Mouse (Mus musculus): Measurements from ENCODE around the gene Psenen.

Psenen gene

DNA sequence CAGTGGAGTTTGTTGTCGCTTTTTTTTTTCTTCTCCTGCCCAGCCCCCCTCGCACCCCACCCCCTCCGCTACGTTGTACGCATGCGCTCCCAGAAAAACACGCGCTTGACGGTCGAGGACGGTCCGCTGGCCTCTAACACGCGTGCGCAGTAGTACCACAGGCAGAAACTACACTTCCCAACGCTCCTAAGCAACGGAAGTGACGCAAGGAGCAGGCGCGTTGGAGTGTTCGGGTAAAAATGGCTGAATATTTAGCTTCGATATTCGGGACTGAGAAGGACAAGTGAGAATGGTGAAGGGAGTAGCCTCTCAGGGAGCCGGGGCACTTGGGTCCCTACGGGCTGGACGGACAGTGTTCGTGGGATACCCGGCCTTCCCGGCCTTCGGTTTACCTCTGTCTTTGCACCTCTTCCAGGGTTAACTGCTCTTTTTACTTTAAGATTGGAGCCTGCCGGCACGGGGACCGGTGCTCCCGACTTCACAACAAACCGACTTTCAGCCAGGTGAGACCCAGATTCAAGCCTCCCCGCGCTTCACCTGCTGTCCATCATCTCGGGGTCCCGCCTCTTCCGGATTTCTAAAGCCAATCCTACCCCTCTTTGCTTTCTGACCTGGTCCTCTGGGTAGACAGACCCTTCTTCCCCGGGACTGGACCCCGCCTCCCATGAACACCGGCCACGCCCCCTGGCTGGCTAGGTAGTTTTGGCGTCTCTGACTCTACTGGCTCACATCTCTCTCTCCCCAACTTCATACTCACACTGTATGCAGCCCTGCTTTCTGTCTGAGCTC, at the start of gene Psenen, which contains the start of the genes U2af1l4 and Gm49396:
Gene Psenen (minus strand): TSS at position 511 of the 789 bp plus-strand sequence.
Gene U2af1l4 (plus strand): TSS at position 185 of the 789 bp plus-strand sequence.
Gene Gm49396 (plus strand): TSS at position 228 of the 789 bp plus-strand sequence.
- DNase-seq (ENCODE audit: low spot score in 2 of 2) = peak; percentile 92 to 97

DNA sequence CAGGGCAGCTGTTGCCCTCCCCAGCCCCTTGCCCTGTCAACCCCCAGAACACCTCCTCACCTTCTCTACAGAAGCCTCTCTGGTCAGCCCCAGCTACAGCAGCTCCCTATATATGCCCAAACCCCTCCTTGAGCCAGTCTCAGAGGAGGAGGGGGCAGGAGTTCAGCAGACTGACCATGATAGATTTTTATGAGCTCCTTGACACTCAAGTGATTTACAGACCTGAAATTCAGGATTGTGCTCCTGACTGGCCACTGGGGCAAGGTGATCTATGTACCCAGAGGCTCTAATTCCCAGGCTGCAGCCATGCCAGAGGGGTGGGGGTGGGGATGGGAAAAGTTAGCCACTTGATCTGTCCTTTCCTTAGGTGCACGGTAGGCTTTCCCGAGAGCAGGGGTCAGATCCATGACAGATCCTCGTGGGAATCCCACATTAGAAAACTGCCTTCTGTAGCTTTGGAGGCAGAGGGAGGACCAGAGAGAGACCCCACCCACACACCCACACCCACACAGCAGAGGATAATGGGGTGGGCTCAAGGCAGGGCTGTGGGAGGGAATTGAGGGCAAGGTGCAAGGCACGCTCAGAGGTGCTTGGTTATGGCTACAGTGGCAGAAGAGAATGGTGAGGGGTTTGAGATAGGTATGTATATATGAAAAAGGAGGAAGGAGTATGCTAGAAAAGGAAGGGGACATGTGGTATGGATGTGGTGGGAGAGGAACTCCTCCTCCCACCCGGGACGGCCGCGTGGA, 49.4 kb upstream of the Psenen start, which contains the start of gene Upk1a:
Gene Upk1a (minus strand): TSS at position 194 of the 749 bp plus-strand sequence.
- no peak for DNase-seq (ENCODE audit: low spot score in 2 of 2)

DNA sequence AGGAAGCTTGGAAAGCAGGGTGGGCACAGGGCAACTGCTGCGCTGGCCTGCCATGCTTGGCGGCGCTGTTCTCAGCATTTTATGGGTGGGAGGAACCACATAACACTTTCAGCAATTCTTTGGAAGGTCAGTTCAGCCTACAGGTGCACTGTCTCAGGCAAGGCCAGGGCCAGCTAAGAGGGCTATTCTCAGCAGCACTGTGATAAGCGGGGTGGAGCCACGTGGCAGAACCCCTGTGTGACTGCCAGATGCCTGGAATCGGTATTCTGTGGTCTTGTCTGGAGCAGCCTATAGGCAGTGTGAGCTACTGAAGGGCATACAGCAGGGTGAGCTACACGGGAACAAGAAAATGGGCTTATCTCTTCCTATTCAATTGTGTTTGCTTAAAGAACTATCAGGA, 46.6 kb upstream of the Psenen start:
- no peak for DNase-seq (ENCODE audit: low spot score in 2 of 2)

DNA sequence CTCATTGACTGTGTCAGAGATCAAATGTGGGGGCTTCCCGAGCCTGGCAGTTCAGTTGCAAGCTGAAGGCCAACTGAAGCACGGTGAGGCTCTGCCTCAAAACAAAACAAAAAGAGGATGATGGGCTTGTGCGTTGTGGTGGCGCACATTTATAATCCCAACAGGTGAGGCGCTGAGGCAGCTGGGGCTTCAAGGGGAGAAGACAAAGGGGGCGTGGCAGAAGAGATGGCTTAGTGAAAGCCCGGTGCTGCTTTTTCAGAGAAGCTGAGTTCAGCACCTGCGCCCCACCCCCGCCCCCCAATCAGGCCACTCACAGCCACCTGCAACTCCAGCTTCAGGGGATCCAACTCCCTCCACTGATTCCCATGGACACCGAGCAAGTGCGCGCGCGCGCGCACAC, 45.0 kb upstream of the Psenen start:
- no peak for DNase-seq (ENCODE audit: low spot score in 2 of 2)

DNA sequence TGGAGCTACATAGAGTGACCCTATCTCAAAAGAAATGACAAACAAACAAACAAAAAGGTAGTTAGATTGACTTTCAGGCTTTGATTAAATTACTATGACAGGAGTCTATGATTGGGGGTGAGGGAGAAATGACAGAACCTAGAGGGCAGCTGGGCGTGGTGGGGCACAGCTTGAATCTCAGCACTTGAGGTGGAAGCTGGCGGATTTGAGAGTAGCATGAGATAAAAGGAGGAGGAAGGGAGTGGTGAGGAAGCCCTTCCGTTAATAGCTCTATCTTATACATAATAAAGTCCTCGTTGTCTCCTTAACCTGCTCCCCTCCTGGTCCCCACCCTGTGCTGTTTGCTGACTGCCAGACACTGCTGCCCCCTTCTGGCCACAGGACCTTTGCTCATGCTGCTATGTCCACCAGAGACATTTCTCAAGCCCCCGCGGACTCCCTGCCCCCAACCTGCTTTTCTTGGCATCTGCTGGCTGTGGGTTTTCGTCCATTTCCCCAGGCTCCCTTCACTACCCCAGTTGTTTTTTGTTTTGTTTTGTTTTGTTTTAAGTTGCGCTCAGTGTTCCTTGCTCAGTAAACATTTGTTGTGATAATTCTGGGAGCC, 44.4 kb upstream of the Psenen start:
- DNase-seq (ENCODE audit: low spot score in 2 of 2) = no peak

DNA sequence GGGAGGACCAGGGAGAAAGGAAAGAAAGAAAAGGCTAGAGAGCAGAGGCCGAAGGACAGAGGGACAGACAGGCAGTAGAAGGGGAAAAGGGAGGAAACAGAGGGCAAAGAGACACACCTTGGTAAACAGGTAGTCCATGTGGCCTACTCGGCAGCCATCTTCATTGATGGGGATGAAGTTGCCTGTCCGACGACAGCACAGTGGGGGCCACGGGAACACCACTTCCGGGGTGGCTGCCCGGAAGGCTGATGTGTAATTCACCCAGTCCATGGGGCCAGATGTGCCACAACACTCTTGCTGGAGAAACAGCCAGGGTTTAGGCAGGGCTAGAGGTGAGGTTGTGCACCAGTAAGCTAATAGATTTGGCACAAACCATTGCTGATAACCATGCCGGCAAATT, 41.5 kb upstream of the Psenen start:
- no peak for DNase-seq (ENCODE audit: low spot score in 2 of 2)

DNA sequence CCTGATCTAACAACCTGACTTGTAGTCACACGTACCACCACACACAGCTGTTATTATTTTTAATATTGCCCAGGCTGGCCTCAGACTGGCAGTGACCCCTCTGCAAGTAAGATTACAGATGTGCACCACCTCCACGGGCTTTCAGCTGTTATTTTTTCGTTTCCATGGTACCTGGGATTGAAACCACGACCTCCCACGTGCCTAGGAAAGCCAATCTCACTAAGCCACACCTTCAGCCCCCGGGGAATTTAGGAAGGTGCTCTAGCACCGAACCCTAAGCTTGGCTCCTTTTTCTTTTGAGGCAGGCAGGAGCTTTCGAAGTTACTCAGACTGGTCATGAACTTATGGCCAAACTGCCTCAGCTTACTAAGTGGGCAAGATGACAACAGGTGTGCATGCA, 41.0 kb upstream of the Psenen start:
- DNase-seq (ENCODE audit: low spot score in 2 of 2) = no peak

DNA sequence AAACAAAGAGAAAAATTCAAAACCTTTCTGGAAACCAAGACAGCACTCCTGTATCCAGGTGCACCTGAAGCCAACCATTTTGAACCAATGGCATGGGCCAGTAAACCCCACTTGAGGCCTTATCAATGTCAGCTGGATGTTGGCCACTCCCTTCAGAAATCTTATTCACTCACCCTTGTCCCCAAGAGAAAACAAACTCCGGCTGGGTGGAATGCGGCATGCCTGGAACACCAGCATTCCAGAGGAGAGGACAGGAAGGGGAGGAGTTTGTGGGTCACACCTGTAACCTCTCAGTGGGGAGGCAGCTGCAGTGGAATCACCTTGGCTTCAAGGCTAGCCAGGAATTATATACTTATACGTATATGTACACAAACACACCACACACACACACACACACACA, 39.2 kb upstream of the Psenen start:
- DNase-seq (ENCODE audit: low spot score in 2 of 2) = no peak

DNA sequence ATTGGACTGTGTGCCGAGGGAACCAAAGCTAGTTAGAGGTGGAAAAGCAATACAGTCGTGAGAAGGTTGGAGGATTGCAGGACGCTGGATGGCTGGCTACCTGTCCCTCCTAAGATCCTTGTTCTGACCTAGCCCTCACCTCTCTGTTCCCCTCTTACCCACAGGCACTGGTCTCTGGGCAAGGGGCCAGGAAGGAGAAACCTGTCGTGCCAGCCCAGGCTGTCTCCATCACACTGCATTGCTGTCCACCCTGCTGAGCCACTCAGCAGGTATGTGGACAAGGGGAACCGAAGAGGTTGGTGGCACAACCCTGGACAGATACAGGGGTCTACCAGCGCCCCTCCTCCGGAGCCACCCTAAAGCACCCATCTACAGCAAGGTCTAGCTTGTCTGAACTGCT, 37.2 kb upstream of the Psenen start:
- no peak for DNase-seq (ENCODE audit: low spot score in 2 of 2)

DNA sequence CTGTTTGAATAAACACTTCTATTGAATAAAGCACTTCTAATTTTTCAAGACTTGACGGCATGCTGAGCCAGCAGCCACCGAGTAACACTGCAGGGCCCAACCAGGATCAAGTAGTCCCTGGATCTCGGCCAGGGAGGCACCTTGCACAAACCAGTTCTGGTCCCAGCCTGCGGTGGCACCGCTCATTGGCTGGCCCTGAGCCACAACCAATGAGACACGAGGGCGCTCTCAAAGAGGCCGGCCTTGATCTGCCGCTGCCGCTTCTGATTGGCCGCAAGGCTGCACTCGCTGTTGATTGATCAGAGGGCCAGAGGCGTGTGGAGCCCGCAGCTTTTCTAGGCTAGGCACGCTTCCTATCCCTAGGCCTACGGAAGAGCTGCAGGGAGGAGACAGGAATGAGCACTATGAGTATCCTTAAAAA, 36.5 kb upstream of the Psenen start:
- DNase-seq (ENCODE audit: low spot score in 2 of 2) = peak; percentile 80 to 93

DNA sequence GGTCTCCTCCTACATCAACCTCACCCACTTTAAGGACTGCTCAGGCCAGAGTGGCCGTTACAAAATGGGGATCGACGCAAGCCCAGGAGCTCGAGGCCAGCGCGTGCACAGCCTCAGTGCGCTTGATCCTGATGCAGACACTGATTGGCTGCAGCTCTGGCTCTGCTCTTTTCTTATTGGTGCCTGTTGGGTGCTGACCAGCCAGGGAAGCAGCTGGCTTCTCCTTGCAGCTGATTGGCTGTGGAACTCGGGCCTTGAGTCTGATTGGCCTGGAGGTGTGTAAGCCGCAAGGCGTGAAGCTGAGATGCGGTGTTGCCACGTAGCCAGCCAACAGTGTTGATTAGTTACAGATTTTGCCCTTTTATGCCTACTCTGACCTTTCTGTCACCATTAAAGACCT, 35.4 kb upstream of the Psenen start, which contains the start of gene Zbtb32:
Gene Zbtb32 (minus strand): TSS at position 124 of the 400 bp plus-strand sequence.
- DNase-seq (ENCODE audit: low spot score in 2 of 2) = no peak

DNA sequence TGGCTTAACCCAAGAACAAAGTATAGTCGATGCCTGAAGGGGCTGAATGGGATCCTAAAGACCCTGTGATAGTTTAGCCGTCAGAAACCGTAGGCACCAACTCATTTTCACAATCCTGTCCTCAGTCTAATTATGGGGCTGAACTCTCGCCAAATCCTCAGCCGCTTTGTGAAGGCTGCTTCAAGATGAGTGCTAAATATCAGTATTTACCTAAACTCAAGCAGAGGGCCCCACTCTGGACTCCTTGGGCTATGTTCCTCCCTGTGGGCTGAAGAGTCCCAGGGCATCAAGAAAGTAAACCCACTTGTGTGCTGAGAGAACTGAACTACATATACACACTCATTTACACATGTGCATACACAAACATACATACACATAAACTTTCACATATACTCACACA, 33.4 kb upstream of the Psenen start:
- DNase-seq (ENCODE audit: low spot score in 2 of 2) = no peak

DNA sequence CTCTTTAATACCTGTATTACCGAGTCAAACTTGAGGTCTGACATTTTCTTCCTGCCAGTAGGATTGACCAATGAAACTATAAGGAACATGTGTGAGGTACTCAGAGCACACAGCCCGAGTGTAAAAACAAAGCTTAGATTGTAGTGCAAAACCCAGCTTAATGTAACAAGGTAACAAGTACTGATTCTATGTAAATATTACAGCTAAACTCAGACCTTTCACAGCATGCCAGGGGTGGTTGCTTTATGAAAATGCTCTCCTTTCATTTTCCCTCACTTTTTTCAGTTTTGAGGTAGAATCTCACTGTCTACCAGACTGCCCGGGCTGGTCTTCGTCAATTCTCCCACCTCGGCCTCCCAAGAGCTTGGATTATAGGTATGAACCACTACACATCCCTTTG, 32.7 kb upstream of the Psenen start:
- DNase-seq (ENCODE audit: low spot score in 2 of 2) = no peak

DNA sequence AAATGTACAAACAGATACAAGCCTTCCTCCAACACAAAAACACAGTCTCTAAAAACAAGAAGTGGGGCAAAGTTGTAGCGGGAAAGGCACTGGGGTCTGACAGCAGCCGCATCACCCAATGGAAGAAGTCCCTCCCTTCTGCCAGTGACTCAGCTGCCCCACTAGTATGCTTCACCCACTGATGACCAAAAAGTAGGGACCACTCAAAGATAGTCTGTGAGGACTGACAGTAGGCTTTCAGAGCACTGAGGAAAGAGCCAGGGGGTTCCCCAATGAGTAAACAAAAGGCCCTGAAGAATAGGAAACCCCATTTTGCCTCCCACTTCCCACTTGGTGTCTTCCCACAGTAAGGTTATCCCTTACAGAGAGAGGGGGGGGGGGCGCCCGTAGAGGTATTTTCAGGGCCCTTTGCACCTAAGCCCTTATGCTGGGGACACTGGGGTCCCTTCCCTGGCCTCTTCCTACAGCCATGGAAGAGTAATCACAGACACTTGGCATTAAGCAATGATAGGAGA, 31.1 kb upstream of the Psenen start:
- DNase-seq (ENCODE audit: low spot score in 2 of 2) = no peak

DNA sequence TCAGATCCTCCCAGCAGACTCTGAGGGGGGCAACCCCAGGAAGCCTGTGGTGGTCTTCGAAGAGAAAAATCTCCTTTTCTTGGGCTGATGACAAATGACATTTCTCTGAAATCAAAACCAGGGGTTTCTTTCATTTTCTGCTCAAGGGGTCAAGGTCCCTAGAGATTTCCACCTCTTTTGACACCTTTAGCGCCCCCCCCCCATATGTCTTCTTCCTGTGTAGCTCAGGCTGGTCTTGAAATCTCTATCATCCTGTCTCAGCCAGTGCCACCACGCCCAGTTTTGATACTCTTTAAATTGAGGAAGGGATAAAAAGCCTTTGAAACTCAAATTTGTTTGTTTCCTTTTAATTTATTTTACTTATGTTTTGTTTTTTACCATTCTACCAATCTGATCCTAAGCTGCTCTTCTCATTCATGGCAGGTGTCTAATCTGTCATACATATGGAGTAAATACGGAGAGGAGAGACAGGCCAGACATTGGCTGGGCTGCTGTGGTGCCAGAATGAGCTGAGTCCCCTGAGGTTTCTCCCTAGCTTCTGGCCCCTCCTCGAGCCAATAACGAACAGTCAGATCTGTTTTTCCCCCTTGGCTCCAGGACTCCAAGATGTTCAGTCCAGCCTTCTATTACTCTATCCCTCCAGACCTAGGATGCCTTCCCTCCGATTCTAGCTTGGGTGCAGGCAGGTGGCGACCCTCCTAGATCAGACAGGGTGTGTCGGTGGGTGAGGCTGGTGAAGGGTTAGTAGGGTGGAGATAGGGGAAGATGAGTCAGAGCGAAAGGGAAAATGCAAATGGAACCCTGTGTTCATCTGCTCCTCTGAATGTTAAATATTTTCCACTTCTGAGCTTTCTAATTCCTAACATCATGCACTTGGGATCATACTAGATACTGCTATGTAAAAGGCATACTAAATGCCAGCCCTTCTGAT, 30.4 kb upstream of the Psenen start:
- no peak for DNase-seq (ENCODE audit: low spot score in 2 of 2)

DNA sequence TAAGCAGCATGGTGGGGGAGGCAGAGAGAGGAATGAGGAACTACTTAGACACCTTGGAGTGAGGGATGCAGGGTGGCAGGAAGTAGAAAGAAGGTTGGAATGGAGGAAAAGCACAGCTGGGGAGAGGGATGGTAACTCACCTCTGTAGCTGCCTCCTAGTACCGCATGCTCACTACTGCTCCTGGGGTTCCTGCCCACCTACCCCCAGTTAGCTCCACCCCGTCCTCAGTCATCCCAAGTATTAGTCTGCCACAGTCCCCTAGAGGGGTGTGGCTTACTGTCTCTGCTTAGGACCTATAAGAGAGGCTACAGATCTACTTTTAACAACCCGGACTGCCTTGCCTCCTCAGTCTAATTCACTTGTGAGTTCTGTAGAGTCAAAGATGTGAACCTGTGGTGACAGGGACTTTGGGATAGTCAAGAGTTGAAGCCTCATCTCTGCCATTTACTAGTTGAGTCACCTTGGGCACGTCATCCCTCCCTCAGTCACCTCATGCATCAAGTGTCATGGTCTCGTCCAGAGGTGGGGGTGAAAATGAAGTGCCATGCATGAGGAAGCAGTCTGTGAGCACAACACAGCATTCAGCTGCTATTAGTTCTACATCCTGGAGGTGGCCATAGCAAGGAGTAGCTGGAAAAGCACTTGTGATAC, 29.5 kb upstream of the Psenen start:
- DNase-seq (ENCODE audit: low spot score in 2 of 2) = no peak

DNA sequence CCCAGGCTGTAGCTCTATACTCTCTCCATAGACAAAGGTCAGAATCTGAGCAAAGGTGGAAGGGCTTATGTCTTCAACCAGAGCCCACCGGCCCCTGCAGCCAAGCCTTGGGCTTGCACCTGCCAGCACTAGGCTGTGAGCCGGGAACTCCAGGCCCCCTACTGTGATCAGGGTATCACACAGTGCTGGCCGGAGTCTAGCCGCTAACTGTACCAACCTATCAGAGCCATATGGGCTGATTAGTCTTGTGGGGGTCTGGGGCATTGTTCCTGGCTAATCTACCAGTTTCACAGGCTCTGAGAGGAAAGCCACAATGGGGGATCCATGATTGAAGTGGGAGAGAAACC, 28.2 kb upstream of the Psenen start:
- DNase-seq (ENCODE audit: low spot score in 2 of 2) = no peak

DNA sequence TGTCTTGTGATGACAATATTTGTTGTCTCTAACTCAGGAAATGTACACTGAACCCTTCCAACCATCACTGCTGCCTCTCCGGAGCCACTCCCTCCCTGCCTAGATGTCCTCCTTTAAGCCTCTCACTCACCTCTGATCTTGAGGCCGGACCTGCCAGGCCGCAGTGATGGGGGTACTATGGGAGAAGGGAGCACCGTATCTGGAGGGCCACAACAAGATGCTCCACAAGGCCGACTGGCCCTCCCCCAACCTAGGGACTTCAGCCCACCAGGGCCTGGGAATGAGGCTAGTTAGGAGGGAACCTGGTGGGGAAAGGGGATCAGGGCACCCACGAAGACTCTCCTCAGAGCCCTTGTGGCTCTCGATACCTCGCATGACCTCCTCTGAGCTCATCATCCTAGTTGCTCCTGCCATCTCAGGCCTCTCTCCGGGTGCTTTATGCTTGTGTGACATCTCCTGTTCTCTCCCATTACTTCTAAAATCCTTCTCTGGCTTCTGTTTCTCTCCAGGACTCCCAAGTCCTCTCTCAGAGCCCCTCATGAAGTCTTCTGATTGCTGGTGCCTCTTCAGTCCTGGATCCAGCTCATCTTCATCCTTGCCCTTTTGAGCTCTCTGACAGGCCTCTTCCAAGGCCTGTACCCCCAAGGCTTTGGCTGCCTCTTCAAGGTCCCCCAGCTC, 27.6 kb upstream of the Psenen start:
- no peak for DNase-seq (ENCODE audit: low spot score in 2 of 2)

DNA sequence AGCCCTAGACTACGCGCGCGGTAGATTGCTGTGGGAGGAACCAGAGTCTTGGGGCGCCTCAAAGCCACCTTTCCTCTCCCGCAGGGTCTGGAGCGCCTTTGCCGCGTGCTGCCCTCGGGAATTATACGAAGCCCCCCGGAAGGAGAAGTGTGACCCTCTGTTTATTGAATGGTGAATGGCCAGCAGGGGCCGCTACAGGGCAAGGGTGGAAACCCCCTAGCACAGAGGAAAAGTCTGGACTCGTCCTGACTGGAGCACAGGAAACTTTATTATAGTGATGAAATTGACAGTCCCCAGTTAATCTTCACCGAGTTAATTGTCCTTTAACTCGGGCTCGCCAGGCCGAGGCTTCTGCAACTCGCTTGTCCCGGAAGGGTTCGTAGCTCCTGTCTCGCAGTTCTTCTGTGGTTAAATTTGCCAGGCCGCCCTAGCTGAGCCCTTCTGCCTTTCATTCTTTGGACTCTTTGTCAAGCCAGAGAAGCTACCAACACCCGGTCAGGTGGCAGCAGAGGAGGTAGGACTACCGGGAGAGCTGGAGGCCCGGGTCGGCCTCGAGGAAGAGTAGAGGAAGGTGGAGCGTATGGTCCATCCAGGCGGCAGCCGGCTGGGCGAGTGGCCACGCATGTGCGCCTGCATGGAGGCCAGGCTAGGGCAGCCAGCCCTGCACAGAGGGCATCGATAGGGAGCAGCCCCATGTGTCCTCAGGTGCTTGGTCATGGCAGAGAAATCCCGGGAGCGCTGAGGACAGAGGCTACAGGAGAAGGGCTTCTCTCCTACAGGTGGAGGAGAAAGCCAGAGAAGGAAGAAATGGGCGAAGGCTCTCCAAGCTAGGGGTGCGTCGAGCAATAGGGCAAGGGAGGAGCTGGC, 26.2 kb upstream of the Psenen start:
- peak in 1 of 2 experiments; percentile 79 for DNase-seq (ENCODE audit: low spot score in 2 of 2)
